Mouse (Mus musculus): Measurements from ENCODE around the gene Socs4. TPM values are rescaled to one million over a fixed set of nuclear protein-coding genes. Genes with fewer than 3 reads are reported as not detected.

Socs4 gene
- total RNA-seq (2023): 10 to 100 TPM; 14.3 to 21.1 TPM

GRCm38 (mm10) chr14:47276637-47277393 is at the start of gene Socs4, which contains the start of gene Wdhd1:
Gene Socs4 (plus strand): TSS chr14:47276931.
Gene Wdhd1 (minus strand): TSS chr14:47276857.

GRCm38 (mm10) chr14:47297785-47298407 is 21.2 kb downstream of the Socs4 start, which contains the start of gene Mapk1ip1l:
Gene Mapk1ip1l (plus strand): TSS chr14:47298266.

Other genes starting within 250 kb of the Socs4 start
- gene Gch1, start 87.5 kb upstream of the Socs4 start, total RNA-seq (2023): 10 to 100 TPM; 34.1 to 35.6 TPM
- gene Wdhd1, start 74 bp upstream of the Socs4 start, total RNA-seq (2023): 10 to 100 TPM in 1 of 2 experiments, 1 to 10 TPM in 1; 6.9 to 10.5 TPM
- 100 to 1,000 TPM; 106 to 121 TPM for gene Mapk1ip1l, start 21.3 kb downstream of the Socs4 start, total RNA-seq (2023)
- 100 to 1,000 TPM; 507 to 620 TPM for gene Lgals3, start 90.8 kb downstream of the Socs4 start, total RNA-seq (2023)
- gene Dlgap5, start 141.5 kb downstream of the Socs4 start, total RNA-seq (2023): 1 to 10 TPM; 2.6 to 3.5 TPM
- 10 to 100 TPM; 20.0 to 31.8 TPM for gene Fbxo34, start 173.5 kb downstream of the Socs4 start, total RNA-seq (2023)